Mouse (Mus musculus): Measurements from ENCODE around the gene Cep78.

DNA sequence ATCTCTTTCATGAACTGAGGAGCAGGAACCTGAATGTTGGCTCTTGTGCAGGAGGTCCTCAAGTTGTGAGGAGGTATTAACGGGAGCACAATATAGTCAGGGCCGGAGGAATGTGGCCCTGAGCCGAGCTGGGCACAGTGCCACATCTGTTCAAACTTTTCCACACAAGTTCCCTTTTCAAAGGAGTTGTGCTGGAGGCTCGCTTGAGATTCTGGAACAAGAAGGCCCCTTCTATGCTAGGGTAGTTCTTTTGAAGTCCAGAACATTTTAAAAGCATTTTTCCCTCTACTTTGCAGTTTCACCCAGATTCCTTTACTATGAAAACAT is 59.1 kb downstream of the Cep78 start:
- no peak for TF ChIP-seq ZC3H11A (IDR thresholded peaks at IDR 0.05; ENCODE audit: borderline replicate concordance, low read depth, low read length)
- TF ChIP-seq ZNF384 (IDR thresholded peaks at IDR 0.05; ENCODE audit: low read depth, low read length): no peak
- no peak for TF ChIP-seq MAFK (IDR thresholded peaks at IDR 0.05; ENCODE audit: insufficient read depth, low read depth, low read length)
- TF ChIP-seq CHD2 (IDR thresholded peaks at IDR 0.05; ENCODE audit: low read depth, low read length): no peak
- TF ChIP-seq HCFC1 (IDR thresholded peaks at IDR 0.05; ENCODE audit: borderline replicate concordance, insufficient read depth, low read length): no peak
